Mouse (Mus musculus) right cerebral cortex, adult 2 months (tissue): ENCODE data around the gene Slc38a4.

ENCODE experiments used
- DNase-seq, 2 experiments: peaks; one replicate each; pipeline ENCODE4 v3.0.0; 2021 to 2022; ENCODE audit warnings: low spot score in 2 of 2

Slc38a4 gene

GRCm38 (mm10) chr15:97055794-97056193, at the start of gene Slc38a4:
Gene Slc38a4 (minus strand): TSS chr15:97055956.
- DNase-seq: no peak

GRCm38 (mm10) chr15:97104889-97105391, 49.2 kb upstream of the Slc38a4 start:
- no peak for DNase-seq

GRCm38 (mm10) chr15:97104048-97104447, 48.3 kb upstream of the Slc38a4 start:
- DNase-seq: no peak

GRCm38 (mm10) chr15:97102811-97103210, 47.1 kb upstream of the Slc38a4 start:
- no peak for DNase-seq

GRCm38 (mm10) chr15:97102181-97102580, 46.4 kb upstream of the Slc38a4 start:
- DNase-seq: no peak

- no peak for DNase-seq
Observed at GRCm38 (mm10) chr15:97099101-97099500, 43.3 kb upstream of the Slc38a4 start.

- no peak for DNase-seq
Observed at GRCm38 (mm10) chr15:97097548-97097947, 41.8 kb upstream of the Slc38a4 start.

- DNase-seq: no peak
Observed at GRCm38 (mm10) chr15:97089526-97089925, 33.8 kb upstream of the Slc38a4 start.

- peak in 1 of 2 experiments; percentile 3 for DNase-seq
Observed at GRCm38 (mm10) chr15:97085833-97086232, 30.1 kb upstream of the Slc38a4 start.

- DNase-seq: no peak
Observed at GRCm38 (mm10) chr15:97077665-97078064, 21.9 kb upstream of the Slc38a4 start.

- no peak for DNase-seq
Observed at GRCm38 (mm10) chr15:97076092-97076491, 20.3 kb upstream of the Slc38a4 start.

GRCm38 (mm10) chr15:97075240-97075639, 19.5 kb upstream of the Slc38a4 start:
- DNase-seq: no peak

GRCm38 (mm10) chr15:97072859-97073826, 17.4 kb upstream of the Slc38a4 start:
- DNase-seq: no peak

- no peak for DNase-seq
Observed at GRCm38 (mm10) chr15:97067340-97068136, 11.8 kb upstream of the Slc38a4 start.

GRCm38 (mm10) chr15:97066937-97067336, 11.2 kb upstream of the Slc38a4 start:
- DNase-seq: no peak

- no peak for DNase-seq
Observed at GRCm38 (mm10) chr15:97063211-97063610, 7.5 kb upstream of the Slc38a4 start.

GRCm38 (mm10) chr15:97060973-97061372, 5.2 kb upstream of the Slc38a4 start:
- DNase-seq: no peak

GRCm38 (mm10) chr15:97060571-97060970, 4.8 kb upstream of the Slc38a4 start:
- DNase-seq: no peak

- DNase-seq: no peak
Observed at GRCm38 (mm10) chr15:97060102-97060501, 4.3 kb upstream of the Slc38a4 start.

GRCm38 (mm10) chr15:97059071-97060041, 3.6 kb upstream of the Slc38a4 start:
- DNase-seq: no peak
